Mouse (Mus musculus): ENCODE measurements around the gene Gm3476.
A peak's percentile ranks its signal among the peaks of the same experiment; 100 is the strongest.
"Not testable (repeated sequence)": the region's sequence is repeated elsewhere in the genome, so short reads cannot be mapped to it uniquely, and the experiment has no call there.

Gene Gm3476

GRCm38 (mm10) chr14:6125707-6126106, at the start of gene Gm3476:
Gm3476 (minus strand) TSS chr14:6125807.
- not testable (repeated sequence) for DNase-seq

- not testable (repeated sequence) for DNase-seq
Observed at GRCm38 (mm10) chr14:6163538-6163937, 37.9 kb upstream of the Gm3476 start.

DNA sequence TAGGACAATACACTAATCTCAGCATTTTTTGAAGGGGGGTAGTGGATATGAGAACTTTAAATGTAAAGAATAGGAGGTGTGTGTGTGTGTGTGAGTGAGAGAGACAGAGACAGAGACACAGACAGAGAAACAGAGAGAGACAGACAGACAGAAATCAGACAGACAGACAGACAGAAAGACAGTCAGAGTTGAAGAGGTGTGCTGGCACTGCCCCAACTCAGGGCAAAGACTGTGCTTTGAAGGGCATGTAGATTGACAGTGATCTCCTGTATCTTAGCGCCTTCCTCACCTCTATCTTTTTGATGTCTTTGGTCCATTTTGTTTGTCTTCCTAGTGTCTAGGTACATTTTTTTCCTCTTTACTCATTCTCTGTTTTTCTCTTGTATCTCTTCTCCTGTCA, 35.5 kb upstream of the Gm3476 start:
- DNase-seq, result not testable (repeated sequence)

- peak; percentile 52 for DNase-seq
Observed at GRCm38 (mm10) chr14:6108272-6108925, 17.2 kb downstream of the Gm3476 start, which contains the start of gene Gm3468. Gm3468 (minus strand) TSS chr14:6108665.

DNA sequence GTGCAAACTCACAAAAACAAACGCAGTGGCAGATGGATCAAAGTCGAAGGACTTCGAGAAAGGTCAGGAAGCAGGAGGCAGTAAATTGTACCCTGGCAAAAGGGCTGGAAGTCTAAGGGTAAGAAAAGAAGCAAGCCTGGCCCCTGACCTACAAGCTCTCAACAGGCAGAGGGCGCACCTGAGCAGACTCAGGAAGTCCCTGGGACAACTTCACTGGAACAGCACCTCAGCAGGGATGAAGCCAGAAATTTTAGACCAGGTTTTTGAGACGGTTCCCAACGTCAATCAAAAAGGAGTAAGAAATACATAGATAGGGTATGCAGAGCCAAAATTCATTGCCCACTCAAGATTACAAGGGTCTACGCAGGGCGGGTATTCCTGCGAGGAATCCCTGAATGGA, 18.1 kb downstream of the Gm3476 start:
- DNase-seq, result not testable (repeated sequence)

DNA sequence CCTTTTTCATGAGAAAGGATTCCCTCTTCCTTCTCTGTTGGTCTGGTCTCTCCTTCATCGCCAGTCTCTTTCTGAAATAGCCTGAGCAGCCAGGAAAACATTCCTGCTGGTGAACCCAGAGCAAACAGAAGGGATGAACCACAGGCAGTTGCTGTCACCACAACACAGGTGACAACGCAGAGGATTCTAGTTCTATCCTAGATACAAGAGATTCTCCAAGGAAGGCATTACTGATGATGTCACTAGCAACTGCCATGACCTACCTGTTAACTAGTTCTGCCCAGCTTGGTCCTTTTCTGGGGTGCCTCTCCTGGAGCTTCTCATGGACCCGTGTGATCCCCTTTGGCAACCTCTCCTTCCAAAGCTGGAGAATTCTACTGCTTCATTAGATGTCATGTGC, 31.8 kb downstream of the Gm3476 start, which contains the start of gene Gm8206:
Gene Gm8206, minus strand, starts transcription at position 101 of the 400 bp plus-strand sequence.
- not testable (repeated sequence) for DNase-seq

- DNase-seq, result not testable (repeated sequence)
Observed at GRCm38 (mm10) chr14:6058167-6058566, 67.4 kb downstream of the Gm3476 start, which contains the start of gene Gm6337. Gm6337 (minus strand) TSS chr14:6058267.
